Mouse (Mus musculus) liver, embryonic 16.5 days (tissue): ENCODE data around the gene Etfrf1. TPM values are rescaled to one million over a fixed set of nuclear protein-coding genes. Genes with fewer than 3 reads are reported as not detected.
A peak's percentile ranks its signal among the peaks of the same experiment; 100 is the strongest.

Experiments
- ATAC-seq: fragments of 200-750 bp; cut with Nextera tagmentation; 2 replicates; pipeline ENCODE4 v1.8.0; 2017; ENCODE audit warnings: low read depth, mild to moderate bottlenecking, moderate number of reproducible peaks, moderate library complexity
- H3K27ac ChIP-seq: fragments of 300-500 bp; sonication (generic); 2 replicates; pipeline ENCODE4 v1.5.1; 2014; ENCODE audit warnings: mild to moderate bottlenecking, low read length
- H3K27me3 ChIP-seq: fragments of 300-500 bp; sonication (generic); 2 replicates; pipeline ENCODE4 v1.6.1; 2014; ENCODE audit warnings: low read depth, low read length, mixed read lengths; ENCODE audit not compliant: control insufficient read depth, insufficient read depth
- H3K36me3 ChIP-seq: fragments of 300-500 bp; sonication (generic); 2 replicates; pipeline ENCODE4 v1.6.1; 2014; ENCODE audit warnings: mild to moderate bottlenecking; ENCODE audit not compliant: control insufficient read depth, insufficient read depth
- H3K4me1 ChIP-seq: fragments of 300-500 bp; sonication (generic); 2 replicates; pipeline ENCODE4 v1.6.1; 2014; ENCODE audit warnings: low read depth, low read length, mixed read lengths; ENCODE audit not compliant: control insufficient read depth
- H3K4me2 ChIP-seq: fragments of 300-500 bp; sonication (generic); 2 replicates; pipeline ENCODE4 v1.6.1; 2014; ENCODE audit warnings: low read depth, low read length, mixed read lengths
- H3K4me3 ChIP-seq: fragments of 300-500 bp; sonication (generic); 2 replicates; pipeline ENCODE4 v1.5.1; 2014; ENCODE audit warnings: low read depth, mild to moderate bottlenecking, low read length
- H3K9ac ChIP-seq: fragments of 300-500 bp; sonication (generic); 2 replicates; pipeline ENCODE4 v1.6.1; 2014; ENCODE audit warnings: low read depth, low read length
- H3K9me3 ChIP-seq: fragments of 300-500 bp; sonication (generic); replicated peaks from 2 replicates; pipeline ENCODE4 v1.6.1; 2016; ENCODE audit warnings: low read length; ENCODE audit not compliant: control insufficient read depth
- WGBS: fragments of 180-500 bp; shearing (Covaris S2); extraction: QIAGEN DNeasy Blood & Tissue Kit; methylation state at CpG from one replicate; pipeline ENCODE4 v1.1.7; 2014; ENCODE audit not compliant: insufficient replicate concordance; 5-methylcytosine and 5-hydroxymethylcytosine counted together
- polyA plus RNA-seq: library from polyadenylated mRNA; unstranded; fragments of >200 nt; fragmentation: Nextera tagmentation; extraction: Ambion mirVana; gene quantifications from 2 replicates; pipeline ENCODE4 v1.2.1, GENCODE M21; 2015

Gene Etfrf1
- 18.6 and 19.9 TPM in 2 replicates for polyA plus RNA-seq

GRCm38 (mm10) chr6:145210816-145211338 lies at the start of gene Etfrf1, which contains the start of gene Casc1:
Gene Etfrf1, plus strand, starts transcription at chr6:145211134.
Gene Casc1, minus strand, starts transcription at chr6:145211005.
- WGBS, result 0% methylated on average over 36 of the region's 36 CpGs
- peak; percentile 99 for ATAC-seq
- H3K9me3 ChIP-seq, result no peaks in the 10 kb centered on the region

GRCm38 (mm10) chr6:145171892-145172606 lies 38.9 kb upstream of the Etfrf1 start:
- WGBS, result 73% methylated on average over 14 of the region's 14 CpGs
- Histone ChIP-seq H3K36me3 (no peaks in the 10 kb centered on the region), H3K27ac (no peak overlapping the region), H3K9ac (no peak overlapping the region), H3K4me3 (no peak overlapping the region), H3K4me2 (no peak overlapping the region), H3K4me1 (no peaks in the 10 kb centered on the region; the same call in 1 of the 2 replicates), H3K9me3 (no peaks in the 10 kb centered on the region), H3K27me3 (no peaks in the 10 kb centered on the region)
- ATAC-seq, result no peak

More at GRCm38 (mm10) chr6:145210816-145211338, at the start of gene Etfrf1, which contains the start of gene Casc1:
- Histone ChIP-seq H3K27me3 (no peaks in the 10 kb centered on the region), H3K9ac (peak within 1 kb of the TSS; percentile 89), H3K4me1 (peaks cover 11% of the 10 kb centered on the region), H3K27ac (peak within 1 kb of the TSS; percentile 86), H3K4me2 (peak within 1 kb of the TSS; percentile 89), H3K36me3 (peaks cover under 1% of the 10 kb centered on the region; the same call in 1 of the 2 replicates), H3K4me3 (peak within 1 kb of the TSS; percentile 80)

GRCm38 (mm10) chr6:145173781-145174191 lies 37.1 kb upstream of the Etfrf1 start:
- no peaks in the 10 kb centered on the region for H3K9me3 ChIP-seq
- H3K27me3 ChIP-seq, result no peaks in the 10 kb centered on the region
- no peak overlapping the region for H3K4me2 ChIP-seq
- ATAC-seq, result peak; percentile 56
- H3K4me3 ChIP-seq, result no peak overlapping the region
- no peak overlapping the region for H3K27ac ChIP-seq
- H3K9ac ChIP-seq, result no peak overlapping the region
- no peaks in the 10 kb centered on the region for H3K36me3 ChIP-seq
- 42% methylated on average over 11 of the region's 11 CpGs for WGBS
- no peaks in the 10 kb centered on the region; the same call in 1 of the 2 replicates for H3K4me1 ChIP-seq

- ATAC-seq, result no peak
- no peaks in the 10 kb centered on the region; the same call in 1 of the 2 replicates for H3K4me1 ChIP-seq
Observed at GRCm38 (mm10) chr6:145175571-145175981, 35.4 kb upstream of the Etfrf1 start.

GRCm38 (mm10) chr6:145176474-145176873 lies 34.5 kb upstream of the Etfrf1 start:
- H3K9ac ChIP-seq, result no peak overlapping the region
- 68% methylated on average over 10 of the region's 10 CpGs for WGBS
- ATAC-seq, result no peak
- no peak overlapping the region for H3K27ac ChIP-seq
- no peaks in the 10 kb centered on the region for H3K9me3 ChIP-seq
- H3K4me1 ChIP-seq, result no peaks in the 10 kb centered on the region; the same call in 1 of the 2 replicates
- no peaks in the 10 kb centered on the region for H3K36me3 ChIP-seq
- no peak overlapping the region for H3K4me3 ChIP-seq
- no peaks in the 10 kb centered on the region for H3K27me3 ChIP-seq
- H3K4me2 ChIP-seq, result no peak overlapping the region

More at GRCm38 (mm10) chr6:145175571-145175981, 35.4 kb upstream of the Etfrf1 start:
- 47% methylated on average over 9 of the region's 9 CpGs for WGBS
- Histone ChIP-seq H3K4me3 (no peak overlapping the region), H3K36me3 (no peaks in the 10 kb centered on the region), H3K9ac (no peak overlapping the region), H3K27me3 (no peaks in the 10 kb centered on the region), H3K27ac (no peak overlapping the region), H3K9me3 (no peaks in the 10 kb centered on the region), H3K4me2 (no peak overlapping the region)

GRCm38 (mm10) chr6:145179665-145180064 lies 31.3 kb upstream of the Etfrf1 start:
- no peak overlapping the region for H3K4me3 ChIP-seq
- H3K9me3 ChIP-seq, result no peaks in the 10 kb centered on the region
- no peaks in the 10 kb centered on the region for H3K27me3 ChIP-seq
- no peak; the same call in 1 of the 2 replicates for ATAC-seq
- H3K36me3 ChIP-seq, result no peaks in the 10 kb centered on the region
- no peak overlapping the region for H3K4me2 ChIP-seq
- WGBS, result 41% methylated on average over 6 of the region's 6 CpGs
- H3K27ac ChIP-seq, result no peak overlapping the region
- no peak overlapping the region for H3K9ac ChIP-seq
- no peaks in the 10 kb centered on the region; the same call in 1 of the 2 replicates for H3K4me1 ChIP-seq

- no peaks in the 10 kb centered on the region for H3K27me3 ChIP-seq
- H3K4me3 ChIP-seq, result no peak overlapping the region
- no peak overlapping the region for H3K9ac ChIP-seq
- H3K9me3 ChIP-seq, result no peaks in the 10 kb centered on the region
- no peak overlapping the region for H3K4me2 ChIP-seq
- WGBS, result 45% methylated on average over 8 of the region's 8 CpGs
- H3K27ac ChIP-seq, result no peak overlapping the region
- H3K36me3 ChIP-seq, result no peaks in the 10 kb centered on the region
- ATAC-seq, result no peak
- H3K4me1 ChIP-seq, result no peaks in the 10 kb centered on the region
Observed at GRCm38 (mm10) chr6:145182044-145182443, 28.9 kb upstream of the Etfrf1 start.

- no peak for ATAC-seq
- H3K27me3 ChIP-seq, result no peaks in the 10 kb centered on the region
- H3K9ac ChIP-seq, result no peak overlapping the region
- H3K4me1 ChIP-seq, result no peaks in the 10 kb centered on the region
- H3K27ac ChIP-seq, result no peak overlapping the region
- WGBS, result 70% methylated on average over 1 of the region's 1 CpGs
- no peaks in the 10 kb centered on the region for H3K9me3 ChIP-seq
- H3K4me3 ChIP-seq, result no peak overlapping the region
- H3K36me3 ChIP-seq, result no peaks in the 10 kb centered on the region
- H3K4me2 ChIP-seq, result no peak overlapping the region
Observed at GRCm38 (mm10) chr6:145186096-145186495, 24.8 kb upstream of the Etfrf1 start.
